Mouse (Mus musculus) ES-Bruce4 (cell line): Measurements from ENCODE around the gene Nfrkb. TPM values are rescaled to one million over a fixed set of nuclear protein-coding genes. Genes with fewer than 3 reads are reported as not detected.

ENCODE experiments used
- H3K27ac ChIP-seq: 2 replicates; pipeline ENCODE4 v1.5.1; 2012; ENCODE audit warnings: low read length, inconsistent platforms; ENCODE audit not compliant: insufficient read depth
- H3K27me3 ChIP-seq: 2 replicates; pipeline ENCODE4 v1.6.1; 2012; ENCODE audit warnings: mild to moderate bottlenecking, low read length, inconsistent platforms; ENCODE audit not compliant: control insufficient read depth, poor library complexity, insufficient read depth, severe bottlenecking
- H3K36me3 ChIP-seq: 2 replicates; pipeline ENCODE4 v1.6.1; 2012; ENCODE audit warnings: inconsistent platforms, mild to moderate bottlenecking, low read length, moderate library complexity; ENCODE audit not compliant: control insufficient read depth, poor library complexity, insufficient read depth, severe bottlenecking
- H3K4me1 ChIP-seq: one replicate; pipeline ENCODE4 v1.8.1; 2011; ENCODE audit warnings: low read length; ENCODE audit not compliant: control insufficient read depth, insufficient read depth
- H3K4me3 ChIP-seq: 2 replicates; pipeline ENCODE4 v1.5.1; 2011; ENCODE audit warnings: low read depth, mild to moderate bottlenecking, low read length
- H3K9ac ChIP-seq: 2 replicates; pipeline ENCODE4 v1.6.1; 2012; ENCODE audit warnings: low read depth, mild to moderate bottlenecking, inconsistent platforms; ENCODE audit not compliant: poor library complexity, severe bottlenecking
- H3K9me3 ChIP-seq: replicated peaks from 2 replicates; pipeline ENCODE4 v1.6.1; 2012; ENCODE audit warnings: mild to moderate bottlenecking, low read length, inconsistent platforms; ENCODE audit not compliant: control insufficient read depth, poor library complexity, insufficient read depth, severe bottlenecking
- CTCF ChIP-seq: IDR thresholded peaks from one replicate; pipeline ENCODE4 v1.8.1; 2011; ENCODE audit warnings: low read depth, low read length
- EP300 ChIP-seq: IDR thresholded peaks from 2 replicates; pipeline ENCODE4 v1.6.1; 2011; ENCODE audit warnings: low read depth, low read length; ENCODE audit not compliant: insufficient read depth
- POLR2A ChIP-seq: IDR thresholded peaks from one replicate; pipeline ENCODE4 v1.8.1; 2011; ENCODE audit warnings: low read length; ENCODE audit not compliant: insufficient read depth
- polyA plus RNA-seq: library from polyadenylated mRNA; stranded (reverse); fragments of >200 nt; gene quantifications from 2 replicates; pipeline ENCODE4 v1.2.4, GENCODE M21; 2011; ENCODE audit warnings: low read depth; ENCODE audit not compliant: missing spikeins, insufficient read depth, insufficient read length

Gene Nfrkb
- polyA plus RNA-seq, 1 experiment = 26.3 TPM

DNA sequence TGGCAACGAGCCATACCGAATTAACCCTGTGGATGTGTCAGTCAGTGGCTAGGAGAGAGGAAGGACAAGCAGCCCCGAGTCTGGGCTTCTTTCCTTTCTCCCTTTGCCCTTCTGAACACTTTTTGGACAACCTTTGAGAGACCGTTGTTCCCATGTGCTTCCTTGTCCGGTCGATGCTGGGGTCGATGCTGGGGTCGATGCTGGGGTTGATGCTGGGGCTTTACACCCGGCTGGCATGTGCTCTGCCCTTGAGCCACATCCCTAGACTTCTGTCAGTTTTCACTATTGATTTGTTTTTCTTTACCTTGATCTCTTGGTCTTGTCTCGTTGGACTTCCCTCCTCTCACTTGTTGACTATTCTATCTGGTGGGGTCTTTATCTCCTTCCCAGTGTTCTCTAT, 32.5 kb upstream of the Nfrkb start:
- H3K9me3 ChIP-seq = no peaks in the 10 kb centered on the region
- no peaks in the 10 kb centered on the region for H3K27me3 ChIP-seq
- no peak overlapping the region for H3K9ac ChIP-seq
- no peak overlapping the region for H3K4me3 ChIP-seq
- no peak overlapping the region for H3K27ac ChIP-seq
- no peaks in the 10 kb centered on the region for H3K4me1 ChIP-seq
- 0 out of 2 replicates have a peak, but pooled peaks cover 2% of the 10 kb centered on the region for H3K36me3 ChIP-seq
- TF ChIP-seq POLR2A (no peak), CTCF (no peak), EP300 (no peak)

DNA sequence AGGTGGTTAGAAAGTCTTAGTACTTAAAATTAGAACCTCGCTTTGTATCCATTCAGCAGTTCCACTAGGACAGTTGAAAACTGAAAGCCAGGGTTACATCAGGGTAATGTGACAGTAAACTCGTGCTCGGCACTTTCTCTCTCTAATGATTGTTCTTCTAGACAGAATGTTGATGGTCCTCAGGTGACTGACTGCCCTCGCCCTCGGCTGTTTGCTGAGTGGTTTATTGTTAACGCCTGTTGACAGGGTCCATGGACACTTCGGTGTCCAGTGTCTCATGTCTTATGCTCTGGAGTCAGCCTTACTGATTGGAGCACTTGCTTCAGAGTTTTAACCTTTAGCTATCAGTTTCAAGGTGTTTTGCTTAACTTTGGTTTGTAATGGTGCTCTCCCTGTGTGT, 31.9 kb upstream of the Nfrkb start:
- H3K4me3 ChIP-seq = no peak overlapping the region
- no peak overlapping the region for H3K9ac ChIP-seq
- H3K27ac ChIP-seq = no peak overlapping the region
- TF ChIP-seq POLR2A (no peak), CTCF (no peak), EP300 (no peak)
- H3K36me3 ChIP-seq = 0 out of 2 replicates have a peak, but pooled peaks cover 2% of the 10 kb centered on the region
- no peaks in the 10 kb centered on the region for H3K4me1 ChIP-seq
- H3K9me3 ChIP-seq = no peaks in the 10 kb centered on the region
- no peaks in the 10 kb centered on the region for H3K27me3 ChIP-seq

DNA sequence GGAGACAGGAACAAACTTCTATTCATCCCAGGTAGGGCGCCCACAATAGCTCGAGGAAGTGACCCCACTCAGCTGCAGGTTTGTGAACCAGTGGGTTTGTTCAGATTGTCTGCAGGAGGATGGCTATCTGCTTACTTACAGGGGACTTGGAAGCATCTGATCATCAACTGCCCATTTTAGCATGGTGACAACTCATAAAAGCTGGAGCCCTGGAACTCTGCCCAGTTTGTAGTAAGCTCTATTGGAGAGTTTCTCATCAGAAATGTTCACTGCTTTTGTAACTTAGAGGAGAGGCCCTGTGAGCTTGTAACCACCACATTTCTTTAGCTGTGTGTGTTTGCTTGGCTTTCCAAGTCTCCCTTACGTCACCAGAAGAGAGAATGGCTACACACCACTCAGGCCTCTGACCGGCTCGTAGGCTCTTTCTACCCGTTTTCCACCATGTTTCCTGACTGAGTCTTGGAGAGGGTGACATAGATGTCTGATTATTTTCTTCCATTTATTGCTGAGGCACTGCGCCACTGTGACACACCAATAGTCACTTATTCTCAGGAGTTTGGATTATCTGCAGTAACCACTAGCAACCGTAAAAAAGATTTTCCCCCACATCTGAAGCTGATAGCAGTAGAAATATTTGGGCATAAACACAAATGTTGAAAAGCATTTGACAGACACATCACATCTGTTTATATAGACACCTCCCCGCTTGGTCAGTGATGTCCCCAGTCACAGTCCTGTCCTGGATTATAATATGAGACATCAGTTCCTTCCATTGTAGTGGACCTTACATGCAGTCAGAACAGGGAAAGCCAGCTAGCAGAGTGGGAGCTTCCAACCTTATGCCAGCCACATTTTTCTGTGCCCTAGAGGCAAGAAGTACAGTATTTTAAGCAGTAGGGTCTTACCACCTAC, 22.0 kb upstream of the Nfrkb start:
- Histone ChIP-seq H3K36me3 (peaks cover 13% of the 10 kb centered on the region), H3K27ac (no peak overlapping the region), H3K9ac (no peak overlapping the region), H3K27me3 (no peaks in the 10 kb centered on the region), H3K9me3 (no peaks in the 10 kb centered on the region), H3K4me1 (no peaks in the 10 kb centered on the region), H3K4me3 (no peak overlapping the region)
- TF ChIP-seq CTCF (no peak), EP300 (no peak)

DNA sequence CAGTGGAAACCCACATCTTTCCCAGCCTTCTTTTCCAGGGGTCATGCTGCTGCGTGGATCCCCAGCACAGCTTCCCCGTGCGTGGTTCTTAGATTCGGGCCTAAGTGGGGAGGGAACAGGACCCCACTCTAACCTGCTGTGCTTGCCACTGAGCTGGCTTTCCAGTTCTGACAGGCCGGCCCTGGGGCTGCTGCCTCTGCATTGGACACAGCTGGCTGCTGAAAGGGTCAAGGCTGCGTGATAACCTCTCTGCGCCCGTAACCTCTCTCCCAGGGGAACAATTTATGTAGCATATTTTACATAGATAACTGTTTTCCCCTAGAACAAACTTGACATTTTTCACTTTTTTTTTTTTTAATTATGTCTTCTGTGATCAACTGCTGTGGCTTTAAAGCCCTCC, 20.9 kb upstream of the Nfrkb start:
- no peak overlapping the region for H3K9ac ChIP-seq
- no peaks in the 10 kb centered on the region for H3K27me3 ChIP-seq
- H3K9me3 ChIP-seq = no peaks in the 10 kb centered on the region
- peaks cover 13% of the 10 kb centered on the region for H3K36me3 ChIP-seq
- H3K4me1 ChIP-seq = no peaks in the 10 kb centered on the region
- H3K4me3 ChIP-seq = no peak overlapping the region
- no peak for TF ChIP-seq POLR2A
- no peak for TF ChIP-seq EP300
- TF ChIP-seq CTCF = no peak
- H3K27ac ChIP-seq = no peak overlapping the region

DNA sequence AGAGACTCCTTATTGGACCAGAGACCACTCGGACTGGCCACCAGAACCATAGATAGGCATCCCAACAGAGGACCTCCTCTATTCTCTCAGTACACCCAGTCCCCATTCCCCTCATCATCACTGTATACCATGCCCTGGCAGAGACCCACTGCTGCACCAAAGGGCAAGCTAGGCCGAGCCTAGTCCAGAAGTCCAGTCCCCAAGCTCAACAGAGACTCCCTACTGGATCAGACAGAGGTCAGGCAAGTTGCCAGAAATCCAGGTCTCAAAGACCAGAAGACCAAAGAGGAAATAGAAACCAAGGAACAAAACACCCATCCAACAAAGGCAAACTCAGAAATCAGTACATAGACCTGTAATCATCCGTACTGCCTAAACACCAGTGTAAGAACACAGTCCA, 14.3 kb upstream of the Nfrkb start:
- no peak for TF ChIP-seq POLR2A
- TF ChIP-seq EP300 = no peak
- TF ChIP-seq CTCF = no peak
- H3K27ac ChIP-seq = no peak overlapping the region
- no peaks in the 10 kb centered on the region for H3K36me3 ChIP-seq
- H3K9me3 ChIP-seq = no peaks in the 10 kb centered on the region
- no peak overlapping the region for H3K4me3 ChIP-seq
- H3K27me3 ChIP-seq = no peaks in the 10 kb centered on the region
- no peak overlapping the region for H3K9ac ChIP-seq
- no peaks in the 10 kb centered on the region for H3K4me1 ChIP-seq

DNA sequence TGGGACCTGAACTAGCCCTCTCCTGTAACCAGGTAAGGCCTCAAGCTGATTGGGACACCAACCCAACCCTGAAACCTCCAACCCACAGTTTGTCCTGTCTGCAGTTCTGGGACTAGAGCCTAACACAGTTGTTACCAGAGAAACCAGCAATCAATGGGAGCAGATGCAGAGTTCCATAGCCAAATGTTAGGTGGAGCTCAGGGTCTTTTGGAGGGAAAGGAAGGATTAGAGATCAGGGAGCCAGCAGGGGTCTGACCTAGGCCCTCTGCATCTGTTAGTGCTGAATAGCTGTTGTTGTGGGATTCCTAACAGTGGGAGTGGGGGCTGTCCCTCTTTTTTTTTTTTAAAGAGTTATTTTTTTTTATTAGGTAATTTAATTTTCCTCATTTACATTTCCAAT, 9.3 kb upstream of the Nfrkb start:
- Histone ChIP-seq H3K9ac (no peak overlapping the region), H3K27me3 (no peaks in the 10 kb centered on the region), H3K27ac (peak overlapping the region; percentile 39; the same call in 1 of the 2 replicates), H3K4me1 (peaks cover 2% of the 10 kb centered on the region), H3K9me3 (no peaks in the 10 kb centered on the region), H3K36me3 (no peaks in the 10 kb centered on the region), H3K4me3 (no peak overlapping the region)
- TF ChIP-seq EP300 (no peak), CTCF (no peak), POLR2A (no peak)
